Mouse (Mus musculus): ENCODE measurements around the gene Tbc1d16.

Tbc1d16 gene

DNA sequence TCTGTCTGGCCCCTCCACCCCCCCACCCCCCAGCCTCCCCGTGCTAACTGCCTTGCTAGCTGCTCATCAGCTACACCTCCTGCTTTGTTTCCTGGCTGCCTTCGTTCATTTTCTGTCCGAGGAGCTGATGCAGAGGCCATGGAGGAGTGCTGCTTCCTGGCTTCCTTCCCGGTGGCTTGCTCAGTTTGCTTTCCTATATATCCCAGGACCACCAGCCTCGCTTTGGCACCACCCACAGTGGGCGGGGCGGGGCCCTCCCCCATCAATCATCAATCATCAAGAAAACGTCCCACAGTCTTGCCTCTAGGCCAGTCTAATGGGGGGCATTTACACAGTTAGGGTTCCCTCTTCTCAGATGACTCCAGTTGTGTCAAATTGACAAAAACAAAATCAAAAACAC, 8.1 kb upstream of the Tbc1d16 start:
- DNase-seq (ENCODE audit: low read depth), result no peak

DNA sequence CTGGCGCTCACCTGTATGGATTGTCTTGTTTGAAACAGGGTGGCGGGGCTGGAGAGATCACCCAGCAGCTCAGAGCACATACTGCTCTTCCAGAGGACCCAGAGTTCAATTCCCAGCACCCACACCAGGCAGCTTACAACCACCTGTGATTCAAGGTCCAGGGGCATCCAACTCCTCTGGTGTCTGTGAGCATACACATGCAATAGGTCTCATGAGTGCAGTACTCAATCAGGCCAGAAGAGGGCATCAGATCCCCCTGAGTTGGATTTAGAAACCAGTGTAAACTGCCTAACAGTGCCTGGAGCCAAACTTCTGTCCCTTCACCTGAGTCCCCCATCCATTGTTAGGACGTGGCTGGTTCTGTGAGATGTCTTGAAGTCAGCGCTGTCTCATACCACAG, 7.3 kb upstream of the Tbc1d16 start:
- peak; percentile 90 for DNase-seq (ENCODE audit: low read depth)

DNA sequence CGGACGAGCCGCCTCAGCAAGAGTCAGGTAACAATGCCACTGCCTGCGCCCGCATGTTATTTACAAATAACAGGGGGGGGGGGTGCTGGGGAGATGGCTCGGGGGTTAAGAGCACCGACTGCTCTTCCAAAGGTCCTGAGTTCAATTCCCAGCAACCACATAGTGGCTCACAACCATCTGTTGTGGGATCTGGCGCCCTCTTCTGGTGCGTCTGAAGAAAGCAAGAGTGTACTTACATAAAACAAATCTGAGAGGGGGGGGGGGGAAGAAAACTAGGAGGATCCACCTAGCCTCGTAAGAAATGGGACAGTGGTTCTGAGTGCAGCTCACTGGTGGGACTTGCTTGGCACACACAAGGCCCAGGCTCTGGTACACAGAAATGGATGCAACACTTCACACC, 6.5 kb upstream of the Tbc1d16 start:
- peak; percentile 48 for DNase-seq (ENCODE audit: low read depth)

DNA sequence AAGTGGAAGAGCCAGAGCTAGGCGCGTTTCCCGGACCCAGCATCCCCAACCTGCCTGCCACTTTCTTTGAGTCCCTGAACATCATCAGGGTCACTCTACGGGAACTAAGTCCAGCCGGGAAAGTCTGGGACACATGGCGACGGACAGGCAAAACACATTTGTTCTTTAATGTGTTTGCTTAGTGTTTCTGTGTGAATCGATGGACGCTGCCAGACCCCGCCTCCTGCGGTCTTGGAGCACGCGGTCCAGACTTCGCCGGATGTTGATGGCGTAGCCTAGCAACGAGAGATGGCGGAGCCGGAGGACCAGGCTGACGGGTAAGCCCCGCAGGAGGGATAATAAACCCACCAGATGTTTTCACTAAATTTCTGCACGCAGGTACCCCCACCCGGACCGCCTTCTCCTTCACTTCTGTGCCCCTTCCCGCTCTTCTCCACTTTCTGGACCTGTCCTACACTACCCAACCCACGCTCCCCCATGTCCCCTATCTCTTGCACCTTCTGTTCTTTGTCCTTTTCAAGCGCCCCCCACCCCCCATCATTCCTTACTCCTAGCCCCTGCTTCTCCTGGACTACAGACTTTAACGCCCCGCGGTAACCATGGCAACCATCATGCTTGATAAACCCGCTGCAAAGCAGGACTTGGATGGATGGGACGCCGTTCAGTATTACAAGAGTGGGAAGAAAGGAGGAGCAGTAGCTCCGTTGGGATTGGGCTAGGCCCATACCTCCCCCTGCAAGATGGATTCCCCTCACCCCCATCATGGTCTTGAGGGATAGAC, 737 bp upstream of the Tbc1d16 start:
- DNase-seq (ENCODE audit: low read depth), result peak; percentile 92

DNA sequence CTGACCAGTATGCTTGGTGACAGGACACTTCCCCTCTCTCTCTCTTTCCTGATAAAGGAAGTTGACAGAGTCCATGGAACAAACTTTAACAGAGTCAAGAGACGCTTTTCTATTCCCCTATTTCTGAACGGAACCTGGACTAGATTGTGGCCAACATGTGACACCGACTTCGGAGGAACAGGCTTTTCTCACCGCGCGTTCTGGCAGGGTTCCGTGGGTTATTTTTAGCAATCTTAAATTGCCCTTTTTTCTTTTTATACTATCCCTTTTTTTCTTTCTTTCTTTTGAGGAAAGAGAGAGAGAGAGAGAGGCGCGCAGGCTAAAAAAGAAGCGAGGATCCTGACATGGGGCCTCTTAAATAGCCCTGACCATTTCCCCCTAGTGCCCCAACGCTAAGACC, 708 bp downstream of the Tbc1d16 start:
- DNase-seq (ENCODE audit: low read depth), result no peak

DNA sequence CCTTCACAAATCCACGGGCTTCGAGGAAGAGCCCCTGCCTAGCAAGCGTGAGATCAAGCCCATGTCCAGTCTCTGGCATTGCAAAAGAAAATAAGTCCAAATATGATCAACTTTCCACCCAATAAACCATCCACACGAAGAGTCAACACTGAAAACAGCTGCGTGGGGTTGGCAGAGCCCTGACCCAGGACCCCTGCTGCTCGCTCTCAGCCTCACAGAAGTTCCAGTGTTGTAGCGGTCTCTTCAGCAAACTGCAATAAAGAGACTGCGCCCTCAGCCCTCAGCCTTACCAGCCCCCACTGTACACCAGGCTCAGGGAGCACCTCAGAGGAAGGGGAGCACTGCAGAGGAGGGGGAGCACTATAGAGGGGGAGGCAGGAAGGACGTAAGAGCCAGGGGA, 2.7 kb downstream of the Tbc1d16 start:
- DNase-seq (ENCODE audit: low read depth), result no peak

DNA sequence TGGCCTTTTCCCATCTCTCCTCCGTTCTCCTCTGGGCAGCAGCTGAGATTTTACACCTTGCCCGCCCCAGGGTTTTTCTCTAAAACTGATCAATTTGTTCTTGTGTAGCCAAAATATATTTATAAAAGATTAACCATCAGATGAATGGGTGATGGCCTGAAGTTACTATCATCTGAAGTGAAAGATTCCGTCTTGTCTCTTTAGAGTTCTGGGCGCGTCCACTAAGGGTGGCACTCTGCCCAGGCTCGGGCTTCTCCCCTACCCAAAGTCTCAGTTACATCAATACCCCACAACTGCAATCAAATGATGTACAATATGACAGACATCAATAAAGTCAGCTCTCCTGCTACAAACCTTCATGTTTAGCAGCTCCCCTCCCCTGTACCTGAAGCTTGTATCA, 3.4 kb downstream of the Tbc1d16 start:
- DNase-seq (ENCODE audit: low read depth), result no peak

DNA sequence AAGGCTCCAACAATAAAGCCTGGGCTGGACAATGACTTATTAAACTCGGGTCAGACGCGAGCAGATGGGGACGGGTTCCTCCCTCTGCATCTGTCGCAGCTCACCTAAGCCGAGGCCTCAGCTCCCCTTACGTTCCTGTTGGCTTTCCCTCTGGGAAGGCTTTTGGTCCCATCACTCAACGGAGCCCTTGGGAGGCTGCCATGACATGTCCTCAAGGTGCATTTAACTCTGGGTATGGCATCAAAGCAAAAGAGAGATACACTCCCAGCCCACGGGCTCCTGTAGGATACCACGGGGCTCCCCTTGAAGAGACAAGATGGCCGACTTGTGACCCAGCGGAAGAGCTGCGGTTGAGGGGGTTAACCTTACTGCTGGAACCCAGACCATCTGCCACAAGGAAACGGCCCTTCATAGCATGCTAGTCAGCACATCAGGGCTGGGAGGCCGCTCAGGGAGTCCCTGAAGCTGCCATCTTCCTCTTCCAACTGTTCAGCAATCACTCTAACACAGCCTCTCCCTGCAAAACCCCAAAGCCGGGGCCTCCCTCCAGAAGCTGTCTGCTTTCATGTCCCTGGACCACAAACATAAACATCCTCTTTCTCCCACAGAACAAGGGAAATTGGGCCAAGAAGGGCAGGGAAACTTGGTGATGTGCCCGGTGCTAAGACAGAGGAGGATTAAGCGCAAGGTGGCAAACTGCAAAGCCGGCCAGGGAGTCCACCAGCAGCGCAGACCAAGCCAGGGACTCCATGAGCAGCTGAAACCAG, 5.0 kb downstream of the Tbc1d16 start:
- DNase-seq (ENCODE audit: low read depth), result no peak

DNA sequence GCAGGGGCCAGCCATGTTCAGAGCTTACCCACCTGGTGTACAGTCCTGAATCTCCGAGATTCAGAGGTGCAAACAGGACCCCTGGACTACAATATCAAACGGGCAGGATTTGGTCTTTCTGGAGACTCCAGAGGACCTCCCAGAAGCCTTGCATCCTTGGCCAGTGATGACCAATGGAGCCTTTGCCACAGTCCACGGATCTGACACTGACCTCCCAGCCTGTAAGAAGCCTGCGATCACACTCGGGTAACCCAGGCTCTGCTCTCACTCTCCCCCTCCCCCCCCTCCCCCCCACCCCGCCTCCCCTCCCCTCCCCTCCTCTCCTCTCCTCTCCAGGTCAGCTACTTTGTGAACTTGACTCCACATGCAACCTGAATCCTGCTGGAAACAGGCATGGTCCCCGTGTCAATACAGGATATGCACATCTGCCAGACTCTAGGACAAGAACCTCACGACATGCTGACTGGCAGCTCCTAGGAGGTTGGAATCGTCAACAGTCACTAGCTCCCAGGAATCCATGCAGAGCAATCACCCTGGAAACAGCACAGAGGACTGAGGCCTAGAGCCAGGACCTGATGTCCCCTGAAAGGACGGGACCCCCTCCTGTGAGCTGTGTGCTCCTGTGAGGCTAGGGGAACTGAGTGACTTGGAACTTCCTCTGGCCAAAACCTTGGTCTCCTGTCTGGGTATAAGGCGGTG, 6.3 kb downstream of the Tbc1d16 start:
- DNase-seq (ENCODE audit: low read depth), result no peak

DNA sequence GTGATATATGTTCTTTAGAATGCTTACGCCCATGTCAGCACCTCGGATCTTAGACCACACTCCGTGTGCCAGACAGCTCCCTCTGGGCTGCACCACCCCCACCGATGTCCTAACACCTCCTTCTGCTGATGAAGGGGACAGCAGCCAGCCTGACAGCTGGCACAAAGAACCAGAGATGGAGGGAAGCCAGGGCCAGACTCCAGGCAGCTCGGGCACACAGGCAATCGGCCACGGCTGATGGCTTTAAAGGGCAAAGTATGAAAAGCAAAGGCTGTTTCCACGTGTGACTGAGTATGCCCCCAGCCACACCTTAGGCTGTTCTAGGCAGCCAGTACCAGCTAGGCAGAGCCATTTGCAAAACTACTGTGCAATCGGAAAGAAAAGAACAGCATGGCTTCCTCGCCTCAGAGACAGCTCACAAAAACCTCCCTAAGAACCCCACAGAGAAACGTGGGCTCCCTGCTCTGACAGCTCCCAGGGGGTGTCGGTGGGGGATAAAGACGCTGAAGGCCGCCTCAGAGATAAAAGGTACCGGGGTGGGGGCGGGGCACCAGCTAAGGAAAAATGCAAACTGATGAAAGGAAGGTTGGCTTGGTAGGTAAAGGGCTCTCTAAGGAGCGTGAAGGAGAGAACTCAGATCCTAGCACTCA, 8.4 kb downstream of the Tbc1d16 start:
- DNase-seq (ENCODE audit: low read depth), result no peak

DNA sequence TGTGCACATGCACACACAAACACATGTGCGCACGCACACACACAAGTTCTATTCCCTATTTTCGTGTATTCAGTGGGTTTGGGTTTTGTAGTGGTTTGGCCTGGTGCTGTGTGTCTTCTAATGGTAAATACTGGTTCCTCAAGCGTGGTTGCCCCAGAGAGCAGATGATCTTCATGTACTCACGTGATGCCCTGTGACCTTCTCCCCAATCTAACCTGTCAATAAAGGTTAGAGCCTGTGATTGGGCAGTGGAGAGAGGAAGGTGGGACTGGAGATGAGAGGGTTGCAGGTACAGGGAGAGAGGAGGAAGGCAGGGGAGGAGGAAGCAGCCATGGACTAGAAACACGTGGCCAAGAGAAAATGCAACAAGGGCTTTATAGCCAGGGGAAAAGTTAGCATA, 10.4 kb downstream of the Tbc1d16 start:
- no peak for DNase-seq (ENCODE audit: low read depth)

DNA sequence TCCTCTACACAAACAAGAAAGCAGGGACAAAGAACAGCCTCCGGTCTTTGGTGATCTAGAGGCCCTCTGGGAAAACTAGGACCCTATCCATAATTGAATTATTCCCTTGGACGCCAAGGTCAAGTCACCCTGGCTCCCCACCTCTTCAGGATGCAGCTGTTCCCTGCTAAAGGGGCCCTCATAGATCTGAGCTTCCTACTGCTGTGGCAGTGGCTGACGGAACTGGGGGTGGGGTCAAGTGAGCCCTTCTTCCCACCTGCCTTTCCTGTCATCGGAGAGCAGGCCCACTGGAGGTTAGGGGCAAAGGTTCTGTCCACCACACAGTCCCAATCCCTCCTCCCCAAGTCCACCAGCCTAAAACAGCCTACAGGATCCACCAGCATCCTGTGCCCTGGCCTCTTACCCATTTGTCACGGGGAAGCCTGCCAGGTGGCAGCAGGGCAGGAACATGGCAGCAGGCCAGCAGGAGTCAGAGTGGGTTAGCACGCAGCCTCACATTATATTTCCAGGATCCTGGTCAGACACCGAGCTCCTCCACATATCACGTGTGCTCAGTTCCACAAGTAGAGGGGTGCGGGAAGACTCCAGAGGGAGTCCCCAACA, 12.3 kb downstream of the Tbc1d16 start:
- no peak for DNase-seq (ENCODE audit: low read depth)

DNA sequence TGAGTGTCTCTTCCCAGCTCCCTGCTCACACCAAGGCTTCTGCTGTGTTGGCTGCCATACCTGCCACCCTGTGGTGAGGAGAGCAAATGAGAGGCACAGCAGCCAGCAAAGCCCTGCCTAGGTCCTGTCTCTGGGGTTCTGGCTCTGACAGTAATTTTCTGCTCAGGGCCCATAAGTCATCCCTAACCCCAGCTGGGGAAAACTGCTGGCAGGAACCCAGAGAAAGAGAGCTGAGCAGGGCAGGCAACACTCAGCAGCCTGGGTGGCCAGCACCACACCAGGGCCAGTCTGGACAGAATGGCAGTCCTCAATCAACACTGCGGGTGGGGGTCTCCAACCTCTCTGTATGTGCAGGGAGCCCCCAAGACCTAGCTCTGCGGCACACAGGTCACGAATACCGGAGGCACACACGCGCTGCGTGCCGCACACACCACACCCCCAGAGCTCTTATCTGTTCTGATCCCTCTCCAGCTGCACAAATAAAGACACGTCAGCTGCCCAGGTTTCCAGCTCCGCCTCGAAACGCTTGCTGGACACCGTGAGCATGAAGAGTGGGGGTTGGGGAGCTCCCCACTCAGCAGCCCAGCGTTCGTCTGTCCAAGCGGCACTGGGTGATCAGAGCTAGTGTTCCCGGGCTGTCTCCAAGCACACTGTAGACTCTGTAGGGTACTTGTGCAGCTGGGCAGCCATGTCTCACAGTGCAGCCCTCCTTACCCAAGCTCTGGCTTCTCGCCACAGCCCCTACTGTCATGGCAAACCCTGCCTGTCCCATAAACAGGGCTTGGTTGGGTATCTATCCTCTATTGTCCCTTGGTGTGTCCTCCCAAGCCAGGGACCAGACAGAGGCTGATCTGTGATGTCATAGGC, 13.0 kb downstream of the Tbc1d16 start:
- no peak for DNase-seq (ENCODE audit: low read depth)

DNA sequence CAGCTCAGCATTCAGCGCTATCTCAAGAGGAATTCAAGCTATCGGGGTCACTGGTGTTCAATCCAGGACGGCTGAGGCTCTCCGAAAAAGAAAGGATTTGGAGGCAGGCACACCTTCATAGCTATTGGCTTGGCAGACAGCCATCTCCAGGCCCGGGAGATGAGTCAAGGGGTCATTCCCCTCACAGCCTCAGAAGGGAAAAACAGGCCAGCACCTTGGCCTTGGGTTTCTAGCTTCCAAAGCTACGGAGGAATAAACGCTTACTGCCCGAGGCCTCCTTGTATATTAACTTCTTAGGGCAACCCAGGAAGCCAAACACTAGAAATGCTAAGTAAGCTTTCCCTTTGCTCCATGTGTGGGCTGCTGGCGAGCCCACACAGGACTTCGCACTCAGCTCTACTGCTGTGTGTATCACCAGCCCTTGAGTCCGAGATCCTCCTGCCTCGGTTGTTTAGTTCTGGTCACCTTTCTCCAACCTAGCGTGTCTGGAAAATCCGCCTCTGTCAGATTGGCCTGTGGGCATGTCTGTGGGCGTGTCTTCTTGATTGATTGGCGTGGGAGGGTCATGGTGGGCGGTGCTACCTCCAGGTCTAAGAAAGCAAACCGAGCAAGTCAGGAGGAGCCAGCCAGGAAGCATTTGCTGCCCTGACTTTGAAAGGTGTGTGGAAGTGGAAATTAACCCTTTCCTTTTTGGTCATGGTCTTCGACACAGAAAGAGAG, 15.0 kb downstream of the Tbc1d16 start:
- no peak for DNase-seq (ENCODE audit: low read depth)

DNA sequence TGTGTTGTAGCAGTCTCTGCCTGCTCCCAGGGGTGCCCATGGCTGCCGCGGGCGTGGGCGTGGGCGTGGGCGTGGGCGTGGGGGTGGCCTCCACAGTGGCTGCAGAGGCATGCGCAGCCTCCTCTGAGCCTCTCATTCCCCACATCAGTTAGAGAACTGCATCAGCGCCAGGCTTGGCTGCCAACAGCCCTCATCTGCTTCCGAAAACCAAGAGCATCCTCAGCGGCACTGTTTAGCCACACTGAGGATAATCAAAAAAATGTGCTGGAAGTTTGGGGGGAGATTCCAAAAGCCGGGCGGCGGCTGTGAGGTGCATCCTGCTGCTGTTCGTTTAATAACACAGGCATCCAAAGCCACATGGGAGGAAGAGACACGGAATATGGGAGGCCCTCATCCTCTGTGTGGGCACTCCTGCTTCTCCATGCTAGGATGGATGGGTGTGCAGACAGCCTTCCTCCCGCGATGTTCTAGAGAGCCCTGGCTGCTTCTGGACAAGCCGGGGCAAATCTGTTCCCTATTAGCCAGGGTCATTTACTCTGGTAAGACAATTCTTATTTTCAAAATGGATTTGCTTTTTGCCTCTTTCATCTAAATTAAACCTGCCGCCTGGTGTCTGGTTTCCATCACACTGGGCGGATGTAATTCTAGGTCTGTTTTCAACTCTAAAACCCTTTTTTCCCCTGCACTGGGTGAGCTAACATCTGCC, 16.5 kb downstream of the Tbc1d16 start:
- DNase-seq (ENCODE audit: low read depth), result no peak

DNA sequence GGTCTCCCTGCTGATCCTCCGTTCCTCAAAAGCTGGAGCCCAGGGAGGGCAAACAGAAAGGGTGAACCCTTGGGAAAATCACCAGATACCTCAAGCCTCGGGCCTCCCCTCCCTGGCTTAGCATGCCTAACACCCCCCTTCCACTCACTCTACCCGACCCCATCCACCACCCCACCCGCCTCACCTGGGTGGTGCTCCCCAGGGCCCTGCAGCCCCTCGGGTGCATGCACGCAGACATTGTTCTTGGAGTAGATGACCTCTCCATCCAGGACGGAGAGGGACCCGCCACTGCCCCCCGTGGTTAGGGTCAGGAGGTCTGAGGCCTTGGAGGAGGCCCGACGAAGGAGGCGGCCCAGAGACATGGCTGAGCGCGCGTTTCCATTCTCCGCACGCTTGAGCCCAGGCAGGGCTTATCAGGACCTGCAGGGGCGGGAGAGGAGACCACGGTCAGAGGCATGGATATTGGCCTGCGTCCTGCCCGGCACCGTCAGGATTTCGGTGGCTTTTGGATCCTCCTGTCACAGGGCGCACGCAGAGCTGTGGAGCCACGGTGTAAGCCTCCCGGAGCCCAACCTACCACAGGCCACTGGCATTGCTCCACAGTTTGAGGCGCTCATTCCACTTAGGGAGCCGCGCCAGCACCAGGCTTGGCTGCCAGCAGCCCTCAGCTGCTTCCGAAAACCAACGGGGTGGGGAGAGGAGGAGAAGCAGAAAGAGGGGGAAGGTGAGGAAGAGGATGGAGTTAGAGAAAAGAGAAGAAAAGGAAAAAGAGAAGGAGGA, 17.8 kb downstream of the Tbc1d16 start:
- DNase-seq (ENCODE audit: low read depth), result no peak

DNA sequence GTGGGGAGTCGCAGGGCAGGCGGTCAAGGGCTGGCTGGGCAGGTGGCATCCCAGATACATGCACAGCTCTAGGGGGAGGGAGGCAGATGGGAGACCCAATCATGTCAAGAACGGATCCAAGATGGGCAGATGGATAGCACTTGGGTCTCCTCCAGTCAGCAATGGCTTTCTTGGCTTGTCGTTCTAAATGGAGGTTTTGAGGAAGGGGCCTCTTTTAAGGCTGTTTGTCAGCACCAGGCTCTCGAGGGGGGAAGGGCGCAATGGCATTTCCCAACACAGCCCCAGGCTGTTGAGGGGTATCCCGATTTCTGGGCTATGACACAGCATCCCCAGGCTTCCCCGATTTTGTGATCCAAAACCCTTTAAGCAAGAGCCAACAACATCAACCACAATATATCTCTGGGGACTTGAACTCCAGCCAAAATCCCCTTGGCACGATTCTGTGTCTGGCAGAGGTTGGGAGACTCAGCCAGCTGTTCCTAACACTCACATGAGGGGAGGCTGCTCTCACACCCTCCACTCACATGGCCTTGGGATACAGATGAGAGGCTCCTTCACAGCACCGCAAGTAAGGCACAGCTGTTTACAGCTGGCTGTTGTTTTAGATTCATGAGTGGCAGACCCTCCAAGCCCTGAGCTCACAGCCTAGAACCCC, 18.8 kb downstream of the Tbc1d16 start:
- DNase-seq (ENCODE audit: low read depth), result no peak

DNA sequence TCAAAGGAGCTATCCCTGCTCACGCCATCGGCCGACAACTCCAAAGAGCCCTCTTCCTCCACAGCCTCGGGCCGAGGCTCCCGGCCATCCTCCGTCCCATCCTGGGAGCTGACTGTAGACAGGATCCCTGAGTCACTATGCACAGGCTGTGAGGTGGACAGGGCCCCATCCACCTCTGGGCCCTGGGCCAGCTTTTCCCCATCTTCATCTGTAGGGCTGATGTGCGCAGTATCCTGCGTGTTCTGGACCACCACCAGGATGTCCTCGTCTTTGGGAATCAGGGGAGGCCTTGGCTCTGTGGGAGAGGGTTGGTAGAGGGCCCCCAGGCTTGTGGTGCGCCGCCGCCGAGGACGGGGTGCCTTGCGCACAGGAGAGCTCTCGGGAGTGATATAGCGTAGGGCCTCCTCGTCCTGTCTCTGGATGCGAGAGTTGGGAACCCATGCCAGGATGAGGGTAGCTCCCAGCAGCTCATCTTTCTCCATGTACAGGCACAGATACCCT, 19.4 kb downstream of the Tbc1d16 start:
- DNase-seq (ENCODE audit: low read depth), result no peak

All from induced T-regulatory cell, adult 2 months (primary cell).